ENCODE assay signal across 7 mouse cellular contexts in the genomic region with DNA sequence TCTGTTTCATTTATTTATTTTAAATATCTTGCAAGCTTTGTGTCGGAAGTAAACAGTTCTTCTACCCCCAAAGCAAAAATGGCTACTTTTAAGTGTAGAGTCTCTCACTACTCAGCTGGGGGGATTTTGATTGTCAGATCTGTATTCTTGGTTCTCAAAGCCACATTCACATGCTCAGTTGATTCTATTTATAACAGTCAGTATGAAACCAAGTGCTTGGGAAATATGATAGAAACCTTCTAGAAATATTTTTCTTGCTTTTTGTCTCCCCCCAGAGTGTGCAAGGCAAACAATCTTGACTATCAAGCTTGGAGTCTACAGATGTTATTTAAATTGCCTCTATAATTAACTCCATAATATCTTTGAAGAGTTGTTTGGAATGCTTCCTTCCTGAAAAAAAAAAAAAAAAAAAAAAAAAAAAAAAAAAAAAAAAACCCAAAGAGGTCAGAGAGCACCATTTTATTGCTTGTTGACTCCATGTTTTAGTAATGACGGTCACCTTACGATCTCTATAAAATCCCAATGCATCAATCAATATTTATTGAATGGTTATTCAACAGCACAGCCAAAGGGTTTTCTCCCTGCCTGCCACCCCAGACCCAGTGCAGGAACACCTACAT. TPM values are rescaled to one million over a fixed set of nuclear protein-coding genes. Genes with fewer than 3 reads are reported as not detected.
DNase-seq lines count a peak whose midpoint lies in the region; ATAC-seq lines count a peak whose summit lies in the region.

No protein-coding gene starts in this region.

- DNase-seq in lung, postnatal 25 days (ENCODE audit: low spot score), result no peak
- DNase-seq in adrenal gland, postnatal 4 days (ENCODE audit: low spot score in 2 of 2), result no peak
- DNase-seq in kidney, adult 18-20 months, result no peak

- H3K9ac ChIP-seq in lung, embryonic 16.5 days (ENCODE audit: low read length), result 0 out of 2 replicates have a peak overlapping the region, but pooled peaks have one; percentile 14
- peak overlapping the region; percentile 57 for H3K9ac ChIP-seq in forebrain, embryonic 13.5 days
- H3K9ac ChIP-seq in limb, embryonic 13.5 days, result peak overlapping the region; percentile 56; the same call in 1 of the 2 replicates
- H3K9ac ChIP-seq in stomach, embryonic 14.5 days (replicated peaks; ENCODE audit: low read depth, low read length), result 0 out of 2 replicates have a peak overlapping the region, but pooled peaks have one; percentile 4

- H3K4me2 ChIP-seq in lung, embryonic 16.5 days (ENCODE audit: low read depth, low read length), result peak overlapping the region; percentile 51
- peak overlapping the region; percentile 59 for H3K4me2 ChIP-seq in forebrain, embryonic 13.5 days
- peak overlapping the region; percentile 57 for H3K4me2 ChIP-seq in limb, embryonic 13.5 days (replicated peaks)
- peak overlapping the region; percentile 42 for H3K4me2 ChIP-seq in stomach, embryonic 14.5 days (replicated peaks; ENCODE audit: low read depth, low read length)

- no peak overlapping the region for H3K27ac ChIP-seq in lung, embryonic 16.5 days (ENCODE audit: low read length)
- H3K27ac ChIP-seq in forebrain, embryonic 13.5 days, result 0 out of 2 replicates have a peak overlapping the region, but pooled peaks have one; percentile 35
- H3K27ac ChIP-seq in limb, embryonic 13.5 days, result no peak overlapping the region
- no peak overlapping the region for H3K27ac ChIP-seq in stomach, embryonic 14.5 days (ENCODE audit: low read length)

- H3K4me3 ChIP-seq in lung, embryonic 16.5 days (ENCODE audit: low read length), result peak overlapping the region; percentile 26
- peak overlapping the region; percentile 35 for H3K4me3 ChIP-seq in forebrain, embryonic 13.5 days
- H3K4me3 ChIP-seq in limb, embryonic 13.5 days, result peak overlapping the region; percentile 27
- peak overlapping the region; percentile 18; the same call in 1 of the 2 replicates for H3K4me3 ChIP-seq in stomach, embryonic 14.5 days (ENCODE audit: low read depth, low read length)

- no peaks in the 10 kb centered on the region for H3K27me3 ChIP-seq in lung, embryonic 16.5 days (ENCODE audit: control insufficient read depth, insufficient read depth, low read depth, low read length)
- H3K27me3 ChIP-seq in forebrain, embryonic 13.5 days, result no peaks in the 10 kb centered on the region
- no peaks in the 10 kb centered on the region for H3K27me3 ChIP-seq in limb, embryonic 13.5 days
- no peaks in the 10 kb centered on the region for H3K27me3 ChIP-seq in stomach, embryonic 14.5 days (ENCODE audit: control insufficient read depth, insufficient read depth, low read length)

- H3K36me3 ChIP-seq in lung, embryonic 16.5 days (ENCODE audit: control insufficient read depth, insufficient read depth, low read length), result no peaks in the 10 kb centered on the region
- H3K36me3 ChIP-seq in forebrain, embryonic 13.5 days (ENCODE audit: poor library complexity, severe bottlenecking), result no peaks in the 10 kb centered on the region
- no peaks in the 10 kb centered on the region for H3K36me3 ChIP-seq in limb, embryonic 13.5 days
- H3K36me3 ChIP-seq in stomach, embryonic 14.5 days (ENCODE audit: control insufficient read depth, insufficient read depth, low read length), result no peaks in the 10 kb centered on the region

- WGBS in lung, embryonic 16.5 days, result 47% methylated on average over 3 of the region's 3 CpGs
- WGBS in forebrain, embryonic 13.5 days, result 67% methylated on average over 3 of the region's 3 CpGs
- WGBS in limb, embryonic 13.5 days, result 32% methylated on average over 3 of the region's 3 CpGs
- WGBS in stomach, embryonic 14.5 days, result 44% methylated on average over 3 of the region's 3 CpGs

- H3K9me3 ChIP-seq in lung, embryonic 16.5 days (ENCODE audit: control insufficient read depth, low read length), result no peaks in the 10 kb centered on the region
- H3K9me3 ChIP-seq in forebrain, embryonic 13.5 days (replicated peaks), result no peaks in the 10 kb centered on the region
- H3K9me3 ChIP-seq in limb, embryonic 13.5 days, result no peaks in the 10 kb centered on the region
- H3K9me3 ChIP-seq in stomach, embryonic 14.5 days (ENCODE audit: control insufficient read depth, low read depth, low read length), result no peaks in the 10 kb centered on the region

- peaks cover 3% of the 10 kb centered on the region; the same call in 1 of the 2 replicates for H3K4me1 ChIP-seq in lung, embryonic 16.5 days (replicated peaks; ENCODE audit: control insufficient read depth, insufficient read depth, low read length)
- peaks cover 8% of the 10 kb centered on the region for H3K4me1 ChIP-seq in forebrain, embryonic 13.5 days
- H3K4me1 ChIP-seq in limb, embryonic 13.5 days, result peaks cover 9% of the 10 kb centered on the region
- H3K4me1 ChIP-seq in stomach, embryonic 14.5 days (ENCODE audit: control insufficient read depth, insufficient read depth, low read length), result no peaks in the 10 kb centered on the region; the same call in 1 of the 2 replicates

- no peak for ATAC-seq in lung, embryonic 16.5 days (ENCODE audit: low read depth)
- ATAC-seq in forebrain, embryonic 13.5 days, result no peak
- ATAC-seq in limb, embryonic 13.5 days (ENCODE audit: low FRiP score, low read depth), result no peak
- no peak for ATAC-seq in stomach, embryonic 14.5 days (ENCODE audit: insufficient number of reproducible peaks, insufficient read depth, low FRiP score, low read depth)

RNA-seq across cellular contexts. Expression of gene Krt222, which starts 0.6 kb away (rescaled TPM):
- polyA plus RNA-seq in lung, embryonic 16.5 days (2015; fragmentation: Nextera tagmentation; extraction: Ambion mirVana), result 0.29 and 0.94 TPM in 2 replicates
- 0.97 and 1.4 TPM in 2 replicates for polyA plus RNA-seq in forebrain, embryonic 13.5 days (2015; fragmentation: Nextera tagmentation; extraction: Ambion mirVana)
- 0.17 and 0.24 TPM in 2 replicates for polyA plus RNA-seq in limb, embryonic 13.5 days (2015; fragmentation: Nextera tagmentation; extraction: Ambion mirVana)
- 0.18 and 0.68 TPM in 2 replicates for polyA plus RNA-seq in stomach, embryonic 14.5 days (2014; fragmentation: Nextera tagmentation; extraction: Ambion mirVana)
- total RNA-seq in adrenal gland, postnatal 4 days (2021), result 1 to 10 TPM; 1.2 to 1.9 TPM

RNA-seq across cellular contexts. Expression of gene Smarce1, which starts 12.5 kb away (rescaled TPM):
- 199 and 235 TPM in 2 replicates for polyA plus RNA-seq in lung, embryonic 16.5 days (2015; fragmentation: Nextera tagmentation; extraction: Ambion mirVana)
- 375 and 388 TPM in 2 replicates for polyA plus RNA-seq in forebrain, embryonic 13.5 days (2015; fragmentation: Nextera tagmentation; extraction: Ambion mirVana)
- polyA plus RNA-seq in limb, embryonic 13.5 days (2015; fragmentation: Nextera tagmentation; extraction: Ambion mirVana), result 327 and 346 TPM in 2 replicates
- polyA plus RNA-seq in stomach, embryonic 14.5 days (2014; fragmentation: Nextera tagmentation; extraction: Ambion mirVana), result 156 and 164 TPM in 2 replicates
- total RNA-seq in adrenal gland, postnatal 4 days (2021), result 100 to 1,000 TPM in 1 of 2 experiments, 10 to 100 TPM in 1; 99.6 to 106 TPM

RNA-seq across cellular contexts. Expression of gene Krt24, which starts 41.8 kb away (rescaled TPM):
- polyA plus RNA-seq in lung, embryonic 16.5 days (2015; fragmentation: Nextera tagmentation; extraction: Ambion mirVana), result not detected in 2 replicates
- not detected in 2 replicates for polyA plus RNA-seq in forebrain, embryonic 13.5 days (2015; fragmentation: Nextera tagmentation; extraction: Ambion mirVana)
- polyA plus RNA-seq in limb, embryonic 13.5 days (2015; fragmentation: Nextera tagmentation; extraction: Ambion mirVana), result 0.78 and 1.1 TPM in 2 replicates
- polyA plus RNA-seq in stomach, embryonic 14.5 days (2014; fragmentation: Nextera tagmentation; extraction: Ambion mirVana), result 0.13 TPM in 1 of 2 replicates, not detected in the other
- not detected for total RNA-seq in adrenal gland, postnatal 4 days (2021)

Comparison
In these comparisons a context has a peak if more than half of its experiments do, and no peak if none do; other contexts are left out.
1. H3K9ac ChIP-seq: peak in every context shown above with its lines; median percentile 57 in forebrain, embryonic 13.5 days; 56 in limb, embryonic 13.5 days; 14 in lung, embryonic 16.5 days; 4 in stomach, embryonic 14.5 days.